Mouse (Mus musculus) NIH3T3 (cell line): ENCODE data around the gene Apob.
A peak's percentile ranks its signal among the peaks of the same experiment; 100 is the strongest.
"Not testable (repeated sequence)": the region's sequence is repeated elsewhere in the genome, so short reads cannot be mapped to it uniquely, and the experiment has no call there.

ENCODE experiments used
- DNase-seq: peaks from one replicate; pipeline ENCODE4 v3.0.0-alpha.2; 2012; ENCODE audit warnings: low read depth

The Apob gene

DNA sequence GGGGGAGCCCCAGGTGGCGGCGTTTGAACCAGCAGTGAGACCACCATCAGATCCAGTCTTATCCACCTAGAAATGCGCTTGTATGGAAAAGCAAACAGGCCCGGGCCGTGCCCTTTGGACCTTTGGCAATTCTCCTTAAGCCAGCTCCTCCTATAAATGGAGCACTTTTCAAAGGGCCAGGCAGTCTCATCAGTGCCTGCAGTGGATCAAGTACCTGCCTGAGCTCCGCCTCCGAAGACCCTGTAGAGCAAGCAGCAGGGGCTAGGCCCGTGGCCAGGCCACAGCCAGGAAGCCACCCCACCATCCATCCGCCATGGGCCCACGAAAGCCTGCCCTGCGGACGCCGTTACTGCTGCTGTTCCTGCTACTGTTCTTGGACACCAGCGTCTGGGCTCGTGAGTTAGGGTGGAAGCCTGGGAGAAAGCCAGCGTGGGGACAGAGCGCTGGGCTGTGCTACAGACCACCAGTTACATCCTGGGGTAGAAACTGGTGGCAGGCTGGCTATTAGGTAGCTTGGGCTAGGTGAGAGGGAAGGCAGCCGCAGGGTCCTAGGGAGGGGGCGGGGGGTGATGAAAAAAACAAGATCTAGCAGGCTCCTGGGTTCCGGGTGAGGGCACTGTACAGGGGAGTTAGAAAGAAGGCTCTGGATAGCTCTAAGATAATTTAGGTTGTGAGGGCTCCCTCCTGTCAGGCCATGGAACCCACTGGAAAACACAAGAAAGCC, at the start of gene Apob:
Gene Apob, plus strand, starts transcription at position 183 of the 724 bp plus-strand sequence.
- DNase-seq = no peak

DNA sequence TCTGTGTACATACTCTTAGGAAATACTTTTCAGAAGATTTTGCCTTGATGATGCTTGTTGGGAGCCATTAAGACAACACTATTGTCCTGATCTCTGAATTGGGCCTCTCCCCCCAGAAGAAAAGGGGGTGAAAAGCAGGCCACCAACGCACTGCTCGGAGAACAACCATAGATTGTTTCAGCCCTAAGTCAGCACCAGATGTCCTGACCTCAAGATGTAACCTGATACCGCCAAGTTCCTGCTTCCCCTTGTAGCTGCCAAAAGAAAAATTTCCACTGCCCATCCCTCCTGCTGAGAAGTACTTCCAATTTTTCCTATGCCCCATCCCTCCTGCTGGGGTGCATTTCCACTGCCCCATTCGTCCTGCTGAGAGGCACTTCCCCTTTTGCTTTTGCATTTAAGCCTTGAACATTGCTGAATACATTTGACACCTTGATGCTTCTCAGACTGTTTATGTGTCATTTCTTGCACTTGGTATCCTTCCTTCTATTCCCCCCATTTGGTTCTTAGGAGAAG, 45.0 kb upstream of the Apob start:
- peak; percentile 3 for DNase-seq

DNA sequence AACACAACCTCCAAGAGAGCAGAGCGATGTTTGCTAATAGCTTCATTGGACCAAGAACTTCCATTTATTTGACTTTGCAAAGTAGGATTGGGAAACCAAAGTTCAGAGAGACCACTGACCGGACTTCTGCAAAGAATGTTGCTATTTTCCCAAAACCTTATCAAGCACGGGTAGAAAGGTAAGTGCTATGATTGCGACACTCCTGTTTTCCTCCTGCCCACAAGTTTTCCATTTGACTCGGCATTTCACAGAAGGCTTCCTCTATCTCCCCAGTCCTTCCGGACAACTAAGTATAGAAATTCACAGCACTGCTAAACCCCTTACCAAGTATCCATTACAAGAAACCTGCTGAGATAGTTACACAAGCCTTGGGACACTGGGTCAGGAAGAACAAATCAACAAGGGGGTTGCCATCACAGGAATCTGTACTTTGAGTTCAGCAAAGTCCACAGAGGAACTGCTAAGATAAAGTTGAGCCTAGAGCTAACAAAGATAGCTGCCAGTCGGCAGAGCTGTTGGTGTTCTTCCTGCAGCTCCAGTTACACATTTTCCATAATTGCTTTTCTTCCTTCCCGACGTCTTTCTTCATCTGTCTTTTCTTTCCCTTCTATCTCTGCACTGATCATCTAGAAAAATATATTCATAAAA, 27.2 kb upstream of the Apob start:
- no peak for DNase-seq

DNA sequence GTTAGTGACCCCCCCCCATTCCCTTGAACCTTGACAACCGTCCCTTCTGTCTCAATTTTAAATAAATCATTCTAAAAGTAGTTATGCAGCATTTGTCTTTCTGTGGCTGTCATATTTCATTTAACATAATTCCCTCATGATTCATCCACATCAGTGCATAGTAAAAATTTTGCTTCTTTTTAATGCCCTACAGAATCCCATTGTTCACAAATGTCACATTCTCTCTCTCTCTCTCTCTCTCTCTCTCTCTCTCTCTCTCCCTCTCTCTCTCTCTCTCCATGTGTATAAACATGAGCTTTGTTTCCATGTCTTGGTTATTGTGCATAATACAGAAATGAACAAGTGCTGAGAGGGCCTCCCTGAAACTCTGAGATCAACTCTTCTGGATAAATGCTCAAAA, 18.6 kb upstream of the Apob start:
- DNase-seq = no peak

DNA sequence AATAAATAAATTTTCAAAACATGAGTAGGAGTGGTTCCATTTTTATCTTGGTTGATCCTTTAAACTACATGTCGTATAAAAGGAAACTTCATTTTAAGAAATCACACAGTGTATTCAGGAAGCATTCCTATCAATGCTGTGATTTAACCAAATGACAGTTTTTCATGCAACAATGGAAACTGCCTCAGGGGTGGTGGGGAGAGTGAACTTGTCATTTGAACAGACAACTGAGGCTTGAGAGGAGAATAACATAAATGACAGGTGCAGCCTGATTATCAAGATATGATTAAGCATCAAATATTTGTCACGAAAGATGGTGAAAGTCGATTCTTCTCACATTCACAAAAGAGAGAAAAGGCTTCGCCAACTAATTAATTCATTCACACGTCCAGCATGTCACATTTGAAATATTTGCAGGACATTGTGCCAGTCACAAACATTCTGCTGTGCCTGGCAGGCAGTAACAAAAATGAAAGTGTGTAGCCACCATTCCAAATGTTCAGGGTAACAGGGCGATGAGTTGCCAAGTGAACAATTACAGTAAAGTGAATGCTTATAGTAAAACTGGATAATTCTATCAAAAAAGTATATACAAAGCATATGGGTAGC, 18.0 kb upstream of the Apob start:
- DNase-seq = no peak

DNA sequence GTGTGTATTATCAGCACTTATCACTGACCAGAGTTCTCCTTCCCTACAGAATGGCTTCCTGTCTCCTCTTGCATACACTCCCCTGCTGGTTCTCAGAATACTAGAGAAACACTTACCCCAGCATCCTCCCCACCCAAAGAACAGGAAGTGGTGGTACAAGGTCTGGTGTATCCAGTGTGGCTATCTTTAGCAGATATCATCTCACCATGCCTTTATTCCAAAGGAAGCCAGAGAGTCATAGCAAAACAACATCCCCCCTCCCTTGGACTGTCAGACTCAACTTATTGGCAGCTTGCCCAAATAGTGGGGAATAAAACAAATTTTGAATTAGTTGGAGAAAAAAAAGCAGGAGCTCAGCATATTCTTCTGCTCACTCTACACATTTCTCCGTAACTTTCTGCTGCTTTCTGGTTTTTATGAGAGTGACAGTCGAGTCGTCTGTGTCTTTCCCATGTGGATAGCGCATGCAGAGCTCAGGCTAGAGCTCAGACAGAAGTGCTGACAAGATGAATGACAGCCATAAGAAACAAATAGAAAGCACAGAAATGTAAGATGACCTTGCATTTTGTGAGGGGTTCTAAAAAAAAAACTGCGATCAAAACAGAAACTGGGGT, 15.0 kb upstream of the Apob start:
- DNase-seq = peak; percentile 65

DNA sequence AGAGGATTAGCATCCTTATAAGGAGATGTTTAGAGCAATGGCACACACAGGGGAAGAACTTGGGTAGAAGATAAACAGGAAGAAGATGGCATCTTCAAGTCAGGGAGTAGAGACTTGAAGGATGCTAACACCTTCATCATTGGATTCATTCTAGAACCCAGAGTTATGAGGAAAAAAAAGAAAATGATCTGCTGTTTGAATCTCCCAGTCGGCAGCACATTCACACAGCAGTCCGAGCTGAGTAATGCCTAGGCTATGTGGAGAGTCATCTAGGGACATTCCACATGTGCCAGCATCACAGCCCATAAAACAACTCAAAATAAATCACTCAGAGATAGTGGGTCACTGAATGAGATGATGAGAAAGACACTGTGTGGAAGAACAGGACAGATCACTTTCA, 10.2 kb upstream of the Apob start:
- DNase-seq = peak; percentile 46

DNA sequence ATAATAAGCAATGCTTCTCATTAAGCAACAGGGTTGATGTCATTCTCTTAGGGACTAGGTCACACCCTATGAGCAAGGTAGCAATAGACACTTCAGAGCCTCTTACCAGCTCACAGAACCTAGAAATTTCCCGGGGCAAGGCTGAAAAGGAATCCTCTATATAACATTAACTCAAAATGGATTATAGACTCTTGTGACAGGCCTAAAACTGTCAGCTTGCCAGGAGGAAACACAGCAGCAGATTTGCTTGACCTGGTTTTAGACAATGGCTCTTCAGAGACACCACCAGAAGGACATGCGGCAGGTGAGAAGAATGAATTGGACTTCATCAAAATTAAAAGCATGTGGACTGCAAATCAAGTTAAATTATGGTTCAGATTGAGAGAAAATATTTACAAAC, 7.1 kb upstream of the Apob start:
- DNase-seq = no peak

DNA sequence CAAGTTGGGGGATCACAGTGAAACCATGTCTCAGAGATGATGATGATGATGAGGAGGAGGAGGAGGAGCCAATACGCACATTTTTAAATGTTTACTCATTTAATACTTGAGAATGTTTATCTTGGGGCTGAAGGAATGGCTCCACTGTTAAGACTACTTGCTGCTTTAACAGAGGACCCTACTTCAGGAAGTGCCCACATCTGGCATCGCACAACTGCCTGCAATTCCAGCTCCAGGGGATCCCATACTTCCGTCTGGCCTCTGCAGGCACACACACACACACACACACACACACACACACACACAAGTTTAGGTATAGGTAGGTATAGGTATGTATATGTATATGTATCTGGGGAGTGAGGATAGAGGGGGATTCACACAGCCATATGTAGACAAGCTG, 6.6 kb upstream of the Apob start:
- no peak for DNase-seq

DNA sequence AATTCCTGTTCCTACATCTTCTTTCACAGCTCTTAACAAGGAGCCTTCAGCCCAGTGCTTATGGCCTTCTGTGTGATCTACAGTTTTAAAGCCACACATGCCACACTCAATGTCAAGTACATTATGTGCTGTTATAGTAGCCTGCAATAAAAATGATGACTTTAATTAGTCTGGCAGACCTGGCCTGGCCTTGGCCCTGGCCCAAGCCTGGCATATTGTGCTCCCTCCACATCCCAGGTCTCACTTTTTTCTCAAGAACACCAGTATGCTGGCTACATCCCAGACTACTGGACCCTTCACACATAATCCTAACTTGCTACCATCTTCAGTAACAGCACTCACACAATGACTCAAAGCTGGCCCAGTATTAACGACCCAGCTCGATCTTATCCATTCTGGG, 5.7 kb upstream of the Apob start:
- no peak for DNase-seq

DNA sequence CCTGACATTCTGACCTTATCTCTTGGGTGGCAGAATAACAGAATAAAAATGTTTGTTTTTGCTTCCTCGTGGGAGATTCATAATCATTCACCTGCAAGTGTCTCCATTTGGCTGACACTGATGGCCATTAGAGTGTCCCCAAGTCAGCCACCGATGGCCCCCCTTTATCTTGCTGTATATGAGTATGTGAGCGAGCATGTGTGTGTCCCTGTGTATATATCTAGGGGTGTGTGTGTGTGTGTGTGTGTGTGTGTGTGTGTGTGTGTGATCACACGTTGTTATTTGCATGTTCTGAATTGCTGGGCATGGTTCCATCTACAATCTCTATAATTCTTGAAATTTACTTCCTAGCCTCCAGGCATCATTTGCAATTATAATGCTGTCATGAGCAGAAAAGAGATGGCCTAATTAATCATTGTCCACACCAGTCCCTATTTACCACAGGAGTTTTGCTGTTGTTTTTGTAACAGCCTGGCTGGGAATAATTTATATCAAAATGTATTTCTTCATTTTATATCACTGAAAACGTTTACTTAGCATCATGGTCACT, 3.6 kb upstream of the Apob start:
- no peak for DNase-seq

DNA sequence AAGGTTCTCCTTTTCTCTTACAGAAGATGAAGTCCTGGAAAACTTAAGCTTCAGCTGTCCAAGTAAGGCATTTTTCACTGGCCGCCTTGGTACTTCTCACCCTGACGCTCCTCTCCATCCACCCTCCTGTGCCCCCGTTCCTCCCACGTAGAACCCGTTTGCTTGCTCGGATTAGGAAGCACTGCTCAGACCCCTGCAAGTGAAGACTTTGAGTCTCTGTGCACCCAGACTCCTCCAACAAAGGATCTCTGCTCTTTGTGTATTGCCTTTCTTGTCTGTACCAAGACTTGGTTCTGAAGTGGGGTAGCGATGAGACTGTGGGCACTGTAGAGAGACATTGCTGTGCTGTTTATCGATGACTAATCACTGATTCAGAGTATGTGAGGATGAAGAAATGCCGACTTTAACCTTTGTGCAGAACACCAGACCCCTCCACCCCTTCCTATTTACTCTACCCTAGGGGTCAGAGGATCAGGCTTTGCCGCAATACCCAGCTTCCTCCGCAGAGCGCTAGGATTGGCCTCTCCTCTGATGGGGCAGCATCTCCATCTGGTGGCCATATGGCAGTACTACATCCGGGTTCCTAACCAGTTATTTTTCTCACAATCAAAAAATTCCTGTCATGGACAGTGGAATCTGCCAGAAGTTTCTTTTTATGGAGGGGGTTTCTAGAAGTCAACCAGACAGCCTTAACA, 889 bp downstream of the Apob start:
- DNase-seq = peak; percentile 74

DNA sequence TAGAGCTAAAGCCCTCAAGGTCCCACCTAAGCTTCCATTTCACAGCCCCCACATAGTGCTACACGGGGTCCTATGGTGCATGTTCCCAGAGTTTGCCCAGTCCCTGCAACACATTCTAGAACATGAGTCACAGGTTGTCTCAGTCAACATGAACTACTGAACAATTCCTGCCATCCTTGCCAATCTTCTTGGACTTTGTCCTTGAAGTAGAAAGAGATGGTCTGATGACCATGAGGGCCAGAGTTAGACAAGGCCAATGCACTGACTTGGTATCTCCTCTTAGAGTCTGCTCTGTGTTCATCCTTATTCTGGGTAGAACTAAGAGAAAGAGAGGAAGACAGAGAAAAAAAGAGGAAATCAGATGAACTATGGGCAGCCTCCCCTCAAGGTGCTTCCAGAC, 7.0 kb downstream of the Apob start:
- DNase-seq = no peak

DNA sequence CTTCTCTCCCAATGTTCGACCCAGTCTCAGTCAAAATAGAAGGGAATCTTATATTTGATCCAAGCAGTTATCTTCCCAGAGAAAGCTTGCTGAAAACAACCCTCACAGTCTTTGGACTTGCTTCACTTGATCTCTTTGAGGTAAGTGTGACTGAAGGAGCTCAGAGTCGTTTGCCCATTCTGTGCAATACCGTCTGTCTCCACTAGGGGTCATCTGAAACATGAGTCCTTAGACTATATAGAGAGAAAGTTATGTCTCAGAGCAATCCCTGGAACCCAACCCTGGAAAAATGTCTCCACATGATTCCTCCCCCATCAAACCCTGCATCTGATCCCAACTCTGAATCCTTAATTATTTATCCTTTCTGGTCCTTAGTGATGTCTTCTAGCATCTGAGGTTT, 13.4 kb downstream of the Apob start:
- DNase-seq = peak; percentile 89

DNA sequence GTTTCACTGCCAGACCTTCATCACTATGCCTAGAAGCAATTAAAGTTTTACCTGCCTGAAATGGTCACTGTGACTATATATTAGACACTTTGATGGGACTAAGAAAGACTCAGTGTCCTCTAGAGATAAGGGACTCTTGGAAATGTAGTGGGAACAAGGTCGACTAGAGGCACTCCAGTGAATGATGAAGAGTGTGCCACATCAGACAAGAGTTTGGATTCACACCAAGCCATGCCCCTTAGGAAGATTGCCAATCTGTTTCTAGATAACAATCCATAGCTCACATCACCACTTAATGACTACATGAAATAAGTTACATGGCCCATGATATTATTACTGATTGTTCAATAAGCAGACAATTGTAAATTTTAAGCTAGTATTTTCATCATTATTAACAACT, 14.1 kb downstream of the Apob start:
- no peak for DNase-seq

DNA sequence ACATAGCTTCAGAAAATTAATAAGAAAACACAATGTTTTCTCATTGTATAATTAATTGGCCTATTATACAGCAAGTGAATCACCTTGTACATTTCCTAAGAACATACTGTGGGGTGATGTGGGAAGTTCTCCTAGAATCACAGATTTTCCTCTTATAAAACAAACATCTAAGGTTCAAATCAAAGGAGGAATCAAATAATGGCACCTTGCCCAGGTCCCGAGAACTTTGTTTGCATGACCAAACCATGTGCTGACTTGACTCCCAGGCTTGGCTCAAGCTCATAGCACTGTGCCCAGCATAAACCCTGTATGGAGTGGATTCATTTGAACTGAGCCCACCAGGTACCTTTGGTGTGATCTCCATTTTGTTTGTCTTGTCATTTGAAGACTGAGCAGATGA, 43.5 kb downstream of the Apob start:
- DNase-seq = peak; percentile 7

DNA sequence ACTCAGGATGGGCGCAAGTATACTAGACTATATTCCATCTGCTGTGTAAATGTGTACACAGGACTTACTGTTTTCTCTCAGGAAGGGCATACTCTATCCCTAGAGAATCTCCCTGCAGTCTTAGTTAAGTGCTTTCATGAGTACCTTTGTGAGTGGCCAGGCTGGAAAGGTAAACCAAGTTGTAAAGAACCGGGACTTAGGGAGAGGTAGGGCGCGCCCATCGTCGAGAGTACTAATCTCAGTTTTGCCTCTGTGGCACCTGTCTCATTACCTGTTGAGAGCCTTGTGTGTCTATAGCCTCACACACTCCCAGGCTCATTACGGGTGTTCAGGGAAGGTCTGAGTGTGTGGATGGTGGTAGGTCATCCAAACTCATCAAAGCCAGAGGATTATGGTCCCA, 52.1 kb downstream of the Apob start:
- no peak for DNase-seq

DNA sequence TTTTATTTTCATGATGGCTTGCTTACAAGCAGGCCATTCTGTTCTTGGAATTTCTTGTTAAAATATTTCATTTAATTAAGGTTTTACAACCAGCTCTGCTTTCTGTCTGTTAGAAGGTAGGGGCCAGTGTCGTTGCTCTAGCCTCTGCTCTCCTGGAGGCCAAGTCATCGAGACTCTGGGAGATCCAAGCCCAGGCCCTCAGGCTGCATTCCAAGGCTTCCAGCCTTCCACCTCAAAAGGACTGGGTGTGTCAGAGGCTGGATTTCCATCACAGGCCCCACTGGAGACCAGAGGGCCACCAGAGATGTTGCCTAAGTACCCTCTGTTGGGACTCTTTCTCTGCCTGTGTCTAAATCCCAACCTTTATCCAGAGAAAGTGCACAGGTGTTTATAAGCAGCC, 52.6 kb downstream of the Apob start:
- DNase-seq = no peak

DNA sequence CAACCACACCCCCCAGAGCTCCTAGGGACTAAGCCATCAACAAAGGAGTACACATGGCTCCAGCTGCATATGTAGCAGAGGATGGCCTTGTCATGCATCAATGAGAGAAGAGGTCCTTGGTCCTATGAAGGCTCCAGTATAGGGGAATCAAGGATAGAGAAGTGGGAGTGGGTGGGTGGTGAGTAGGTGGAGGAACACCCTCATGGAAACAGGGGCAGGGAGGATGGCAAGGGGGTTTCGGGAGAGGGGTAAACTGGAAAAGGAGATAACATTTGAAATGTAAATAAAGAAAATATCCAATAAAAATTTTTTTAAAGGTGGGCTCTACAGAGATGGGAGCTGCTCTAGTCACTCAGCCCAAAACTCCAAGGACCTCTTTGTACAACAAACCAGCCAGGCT, 53.7 kb downstream of the Apob start:
- not testable (repeated sequence) for DNase-seq

DNA sequence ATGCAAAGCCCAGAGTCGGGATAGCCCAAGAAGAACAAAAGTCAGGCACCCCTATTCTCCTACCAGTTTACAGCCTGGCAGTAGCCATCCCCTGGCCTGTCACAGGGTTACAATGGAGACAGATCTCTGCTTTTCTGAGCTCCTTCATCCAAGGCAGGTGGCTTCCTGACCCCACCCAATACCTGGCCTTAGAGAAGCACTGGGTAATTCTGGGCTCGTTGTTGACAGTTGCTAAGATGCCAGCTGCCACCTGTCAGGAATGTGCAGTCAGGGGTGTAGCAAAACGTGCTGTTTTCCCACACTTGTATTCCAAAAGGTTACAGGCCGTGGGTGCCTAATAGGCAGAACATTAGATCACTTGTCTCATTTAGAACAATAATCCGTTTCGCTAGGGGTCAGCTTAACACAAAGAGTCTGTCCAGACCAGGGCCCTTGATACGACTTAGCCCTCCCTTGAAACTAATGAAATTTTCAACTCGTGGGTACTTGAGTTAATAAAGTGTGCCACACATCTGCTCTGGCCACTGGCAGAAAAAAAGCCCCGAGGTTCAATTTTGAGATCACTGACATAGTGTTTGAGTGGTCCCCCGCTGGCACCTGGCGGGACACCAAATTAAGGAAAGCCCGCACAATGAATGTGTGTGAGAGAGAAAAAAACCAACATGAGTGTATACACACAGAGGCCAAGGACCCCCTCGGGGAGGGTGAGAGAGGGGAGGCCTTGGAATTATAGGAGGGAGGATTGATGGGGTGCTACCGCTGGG, 54.3 kb downstream of the Apob start:
- DNase-seq = no peak

DNA sequence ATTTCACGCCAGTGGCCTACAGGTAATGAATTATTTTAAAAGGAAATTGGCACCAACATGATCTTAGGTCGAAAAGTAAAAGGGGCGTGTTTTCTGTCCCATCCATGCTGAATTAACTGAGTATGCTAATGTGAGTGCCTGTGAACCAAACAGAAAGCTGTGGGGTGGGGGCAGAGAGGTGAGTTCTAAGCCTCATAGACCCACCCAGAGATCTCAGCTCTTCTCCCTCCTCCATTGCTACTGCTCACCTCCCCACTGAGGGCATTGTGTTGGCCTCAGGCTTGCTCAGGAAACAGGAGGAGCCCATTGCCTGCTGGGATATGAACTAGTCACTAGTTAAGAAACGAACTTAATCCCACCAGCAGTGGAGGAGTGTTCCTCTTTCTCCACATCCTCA, 54.9 kb downstream of the Apob start:
- no peak for DNase-seq
